ENCODE assay signal across 17 mouse cellular contexts in genomic region chr1:176985691-176986090, GRCm38 (mm10).
DNase-seq lines count a peak whose midpoint lies in the region; ATAC-seq and TF ChIP-seq lines count a peak whose summit lies in the region.
"Had no signal": no experiment of that assay in that cellular context is flagged by ENCODE, and none has a peak within 500 bp of the region (broad histone marks: within the 10 kb centered on the region; RNA-seq: fewer than 3 reads in every experiment).

No protein-coding gene starts in this region.

- H3K9ac ChIP-seq in lung, embryonic 14.5 days, result no peak overlapping the region
- H3K9ac ChIP-seq in intestine, embryonic 15.5 days, result no peak overlapping the region
- H3K9ac ChIP-seq: embryonic facial prominence, embryonic 15.5 days; heart, embryonic 15.5 days; liver, embryonic 12.5 days had no signal

- no peak for TF ChIP-seq CTCF in lung, embryonic 14.5 days (IDR thresholded peaks at IDR 0.05; ENCODE audit: low read depth)
- TF ChIP-seq CTCF in cortical plate, adult 2 months (IDR thresholded peaks at IDR 0.05; ENCODE audit: extremely low read depth, insufficient read depth, low read length), result no peak

- no peaks in the 10 kb centered on the region for H3K27me3 ChIP-seq in lung, embryonic 14.5 days (ENCODE audit: insufficient read depth, low read length)
- no peaks in the 10 kb centered on the region for H3K27me3 ChIP-seq in intestine, embryonic 15.5 days (replicated peaks)
- H3K27me3 ChIP-seq: embryonic facial prominence, embryonic 15.5 days; heart, embryonic 15.5 days; liver, embryonic 12.5 days; Patski had no signal

- H3K36me3 ChIP-seq in lung, embryonic 14.5 days (ENCODE audit: insufficient read depth), result no peaks in the 10 kb centered on the region
- H3K36me3 ChIP-seq in intestine, embryonic 15.5 days, result no peaks in the 10 kb centered on the region
- H3K36me3 ChIP-seq: embryonic facial prominence, embryonic 15.5 days; heart, embryonic 15.5 days; liver, embryonic 12.5 days had no signal

- no peaks in the 10 kb centered on the region for H3K9me3 ChIP-seq in lung, embryonic 14.5 days (ENCODE audit: low read depth, low read length)
- H3K9me3 ChIP-seq in intestine, embryonic 15.5 days, result no peaks in the 10 kb centered on the region
- H3K9me3 ChIP-seq: embryonic facial prominence, embryonic 15.5 days; heart, embryonic 15.5 days; liver, embryonic 12.5 days had no signal

- no peak overlapping the region for H3K4me3 ChIP-seq in lung, embryonic 14.5 days (ENCODE audit: low read depth, low read length)
- H3K4me3 ChIP-seq in cortical plate, adult 2 months (ENCODE audit: insufficient read depth, low read length), result no peak overlapping the region
- H3K4me3 ChIP-seq in intestine, embryonic 15.5 days (replicated peaks), result no peak overlapping the region
- H3K4me3 ChIP-seq: embryonic facial prominence, embryonic 15.5 days; gastrocnemius, adult 2 months; heart, embryonic 15.5 days; liver, embryonic 12.5 days had no signal

- DNase-seq in frontal cortex, adult 2 months (ENCODE audit: extremely low spot score in 1 of 2, low spot score in 1 of 2), result peak; percentile 65 to 79
- no peak for DNase-seq in frontal cortex, postnatal 14 days (ENCODE audit: low spot score in 2 of 2)
- peak; percentile 73 for DNase-seq in lung, embryonic 14.5 days
- DNase-seq in lung, postnatal 14 days, result no peak
- DNase-seq in left cerebral cortex, adult 9 months (ENCODE audit: low spot score in 2 of 2), result peak; percentile 66 to 76
- DNase-seq in testis, postnatal 10 days (ENCODE audit: low spot score), result no peak
- DNase-seq: cerebellum, postnatal 25 days; gastrocnemius, adult 2 months; heart, adult 11 months; kidney, postnatal 14 days had no signal

- H3K4me1 ChIP-seq in lung, embryonic 14.5 days (ENCODE audit: insufficient read depth), result peaks cover 9% of the 10 kb centered on the region
- H3K4me1 ChIP-seq in cortical plate, adult 2 months (ENCODE audit: control insufficient read depth, insufficient read depth, low read length), result peaks cover 15% of the 10 kb centered on the region
- H3K4me1 ChIP-seq in intestine, embryonic 15.5 days (replicated peaks), result peaks cover 6% of the 10 kb centered on the region; the same call in 1 of the 2 replicates
- H3K4me1 ChIP-seq: liver, embryonic 12.5 days had no signal

- no peak overlapping the region for H3K4me2 ChIP-seq in lung, embryonic 14.5 days
- H3K4me2 ChIP-seq in intestine, embryonic 15.5 days (replicated peaks), result no peak overlapping the region
- H3K4me2 ChIP-seq: embryonic facial prominence, embryonic 15.5 days; heart, embryonic 15.5 days; liver, embryonic 12.5 days had no signal

- no peak for ATAC-seq in lung, embryonic 14.5 days (ENCODE audit: insufficient read depth)
- no peak for ATAC-seq in intestine, embryonic 15.5 days
- ATAC-seq: intestine, postnatal 0 days; liver, embryonic 12.5 days; Patski had no signal

- TF ChIP-seq POLR2A in cortical plate, adult 2 months (IDR thresholded peaks at IDR 0.05; ENCODE audit: extremely low read depth, insufficient read depth, low read length), result no peak

- H3K27ac ChIP-seq in lung, embryonic 14.5 days (ENCODE audit: low read depth), result no peak overlapping the region
- H3K27ac ChIP-seq in cortical plate, adult 2 months (ENCODE audit: insufficient read depth, low read length), result peak overlapping the region; percentile 86; the same call in 1 of the 2 replicates
- no peak overlapping the region for H3K27ac ChIP-seq in intestine, embryonic 15.5 days
- H3K27ac ChIP-seq: embryonic facial prominence, embryonic 15.5 days; gastrocnemius, adult 2 months; heart, embryonic 15.5 days; liver, embryonic 12.5 days had no signal

- 45% methylated on average over 6 of the region's 6 CpGs for WGBS in lung, embryonic 14.5 days
- 54% methylated on average over 6 of the region's 6 CpGs for WGBS in intestine, embryonic 15.5 days

Comparison
In these comparisons a context has a peak if more than half of its experiments do, and no peak if none do; other contexts are left out.
1. DNase-seq: peak in frontal cortex, adult 2 months (2 of 2), lung, embryonic 14.5 days (single experiment) and left cerebral cortex, adult 9 months (2 of 2); none in frontal cortex, postnatal 14 days (0 of 2), lung, postnatal 14 days (single experiment) and testis, postnatal 10 days (single experiment).